Mouse (Mus musculus): ENCODE measurements around the gene Tmem14c. TPM values are rescaled to one million over a fixed set of nuclear protein-coding genes. Genes with fewer than 3 reads are reported as not detected.

The Tmem14c gene
- polyA plus RNA-seq (2012; rRNA removed) = 182 and 189 TPM in 2 replicates

GRCm38 (mm10) chr13:41015829-41016634 lies at the start of gene Tmem14c:
Tmem14c (plus strand) TSS chr13:41016292.

GRCm38 (mm10) chr13:41000926-41001639 lies 15.0 kb upstream of the Tmem14c start, which contains the start of gene Pak1ip1:
Pak1ip1 (plus strand) TSS chr13:41001023.

Other genes with a start within 250 kb of the Tmem14c start
- gene Gcnt2, start 156.5 kb upstream of the Tmem14c start, polyA plus RNA-seq (2012; rRNA removed) = 3.1 and 3.9 TPM in 2 replicates
- gene Pak1ip1, start 15.3 kb upstream of the Tmem14c start, polyA plus RNA-seq (2012; rRNA removed) = 36.2 and 38.0 TPM in 2 replicates
- gene Mak, start 63.4 kb downstream of the Tmem14c start, polyA plus RNA-seq (2012; rRNA removed) = 0.05 and 0.06 TPM in 2 replicates
- not detected in 2 replicates for gene Gcm2, start 94.7 kb downstream of the Tmem14c start, polyA plus RNA-seq (2012; rRNA removed)
- 0.05 and 0.06 TPM in 2 replicates for gene Sycp2l, start 98.0 kb downstream of the Tmem14c start, polyA plus RNA-seq (2012; rRNA removed)
- 87.1 and 147 TPM in 2 replicates for gene Elovl2, start 204.1 kb downstream of the Tmem14c start, polyA plus RNA-seq (2012; rRNA removed)
- gene Smim13, start 233.6 kb downstream of the Tmem14c start, polyA plus RNA-seq (2012; rRNA removed) = 3.5 and 3.8 TPM in 2 replicates

All from liver, embryonic 18 days (tissue).